Mouse (Mus musculus): ENCODE data around the gene Insr. TPM values are rescaled to one million over a fixed set of nuclear protein-coding genes. Genes with fewer than 3 reads are reported as not detected.
"Not testable (repeated sequence)": the region's sequence is repeated elsewhere in the genome, so short reads cannot be mapped to it uniquely, and the experiment has no call there.

The Insr gene
- polyA plus RNA-seq (2012; ENCODE audit: insufficient read depth, insufficient read length, missing spikeins): 25.0 and 35.7 TPM in 2 replicates

DNA sequence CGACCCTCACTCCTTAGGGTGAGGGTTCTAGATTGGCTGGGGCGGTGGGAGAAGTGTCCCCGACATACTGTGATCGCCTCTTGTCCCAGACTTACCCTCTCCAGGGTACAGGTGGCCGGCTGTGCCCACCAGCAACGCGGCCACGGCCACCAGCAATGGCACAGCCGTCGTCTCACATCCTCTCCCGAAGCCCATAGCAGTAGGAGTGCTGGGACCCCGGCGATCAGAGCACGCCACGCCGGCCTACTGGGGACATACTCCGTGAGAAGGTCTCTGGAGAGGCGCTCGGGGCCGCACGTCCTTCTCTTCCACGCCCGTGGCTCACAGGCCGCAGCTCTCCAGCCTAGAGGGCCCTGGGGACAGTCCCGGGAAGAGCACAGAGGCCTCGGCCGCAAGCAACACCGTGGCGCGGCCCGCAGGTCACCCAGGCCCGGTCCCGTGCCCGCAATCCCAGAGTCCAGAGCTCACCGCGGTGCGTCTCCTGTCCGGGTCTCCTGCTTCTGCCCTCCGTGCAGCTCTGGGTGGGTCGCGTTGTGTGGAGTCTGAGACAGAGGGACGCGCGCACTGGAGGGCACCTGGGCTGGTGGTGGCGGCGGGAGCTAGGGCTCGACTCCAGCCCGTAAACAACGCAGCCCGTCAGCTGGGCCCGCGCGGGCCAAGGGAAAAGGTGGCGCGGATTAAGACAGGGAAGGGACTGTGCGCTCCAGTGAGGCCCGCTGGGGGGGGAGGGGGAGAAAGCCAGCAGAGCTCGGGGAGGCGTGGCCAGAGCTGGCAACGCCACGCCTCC, at the start of gene Insr:
Gene Insr (minus strand): TSS at position 684 of the 787 bp plus-strand sequence.
- Histone ChIP-seq H3K27ac (replicated peaks; ENCODE audit: low read depth, low read length) (peak within 1 kb of the TSS; percentile 91), H3K4me1 (ENCODE audit: control insufficient read depth, insufficient read depth, insufficient read length, low read length) (peaks cover 29% of the 10 kb centered on the region), H3K4me3 (ENCODE audit: insufficient read depth, low read depth, low read length) (peak within 1 kb of the TSS; percentile 97)

DNA sequence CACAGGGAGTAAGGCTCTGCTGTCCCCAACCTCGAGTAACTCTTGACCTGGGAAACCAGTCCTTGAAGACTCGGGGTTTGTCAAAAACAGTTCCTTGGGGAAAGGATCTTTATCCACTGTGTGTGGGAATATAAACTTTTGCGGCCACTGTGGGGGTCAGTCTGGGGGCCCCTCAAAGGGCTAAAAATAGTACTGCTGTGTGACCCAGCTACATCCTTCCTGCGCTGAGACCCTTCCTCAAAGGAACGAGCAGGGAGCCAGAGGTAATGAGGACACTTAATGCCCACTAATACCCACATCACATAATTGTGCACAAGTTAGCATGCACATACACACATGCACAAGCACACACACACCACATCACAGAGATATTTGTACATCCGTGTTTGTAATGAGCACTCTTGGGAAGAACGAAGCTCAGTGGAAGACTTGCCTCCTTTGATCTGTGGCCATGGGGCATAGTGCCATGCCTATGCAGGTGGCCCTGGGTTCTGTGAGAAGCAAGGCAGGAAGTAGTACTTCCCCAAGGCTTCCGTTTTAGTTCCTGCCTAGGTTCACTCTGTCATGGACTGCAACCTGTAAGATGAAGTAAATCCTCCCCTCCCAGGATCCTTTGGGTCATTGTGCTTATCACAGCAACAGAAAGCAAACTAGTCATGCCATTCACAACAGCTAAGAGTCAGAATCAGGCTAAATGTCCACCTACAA, 48.3 kb upstream of the Insr start:
- Histone ChIP-seq H3K4me3 (ENCODE audit: insufficient read depth, low read depth, low read length) (no peak overlapping the region), H3K27ac (replicated peaks; ENCODE audit: low read depth, low read length) (no peak overlapping the region), H3K4me1 (ENCODE audit: control insufficient read depth, insufficient read depth, insufficient read length, low read length) (no peaks in the 10 kb centered on the region)

DNA sequence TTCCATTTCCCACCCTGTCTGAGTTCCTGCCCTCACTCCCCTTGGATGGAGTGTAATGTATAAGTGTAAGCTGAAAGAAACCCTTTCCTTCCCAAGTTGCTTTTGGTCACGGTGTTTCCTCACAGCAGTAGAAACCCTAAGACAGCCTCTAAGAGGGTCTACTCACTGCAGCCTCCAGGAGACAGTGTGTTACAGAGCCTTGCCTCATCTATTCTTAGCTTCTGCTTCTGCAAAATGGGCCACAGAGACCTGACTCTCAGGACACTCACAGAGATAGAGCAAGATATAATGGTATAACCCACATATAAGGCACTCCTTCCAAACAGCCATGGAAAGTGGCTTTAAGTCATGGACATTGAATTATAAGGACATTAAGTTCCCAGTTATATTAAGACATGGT, 47.6 kb upstream of the Insr start:
- H3K4me1 ChIP-seq (ENCODE audit: control insufficient read depth, insufficient read depth, insufficient read length, low read length): no peaks in the 10 kb centered on the region
- no peak overlapping the region for H3K4me3 ChIP-seq (ENCODE audit: insufficient read depth, low read depth, low read length)
- H3K27ac ChIP-seq (replicated peaks; ENCODE audit: low read depth, low read length): no peak overlapping the region

DNA sequence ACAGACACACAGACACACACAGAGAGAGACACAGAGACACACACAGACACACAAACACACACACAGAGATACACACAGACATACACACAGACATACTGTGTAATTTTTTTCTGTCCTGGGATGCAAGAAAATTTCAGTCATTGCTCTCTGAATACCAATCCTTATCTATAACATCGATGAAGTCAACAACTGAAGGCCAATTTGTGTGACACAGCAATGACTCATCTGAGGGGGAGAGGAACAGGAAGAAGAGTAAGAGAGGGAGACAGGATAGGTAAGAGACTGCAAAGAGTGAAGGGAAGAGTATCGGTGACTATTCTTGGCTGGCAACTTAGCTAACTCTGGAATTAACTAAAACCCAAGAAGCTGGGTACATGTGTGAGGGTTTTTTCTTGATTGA, 44.8 kb upstream of the Insr start:
- H3K27ac ChIP-seq (replicated peaks; ENCODE audit: low read depth, low read length): no peak overlapping the region

DNA sequence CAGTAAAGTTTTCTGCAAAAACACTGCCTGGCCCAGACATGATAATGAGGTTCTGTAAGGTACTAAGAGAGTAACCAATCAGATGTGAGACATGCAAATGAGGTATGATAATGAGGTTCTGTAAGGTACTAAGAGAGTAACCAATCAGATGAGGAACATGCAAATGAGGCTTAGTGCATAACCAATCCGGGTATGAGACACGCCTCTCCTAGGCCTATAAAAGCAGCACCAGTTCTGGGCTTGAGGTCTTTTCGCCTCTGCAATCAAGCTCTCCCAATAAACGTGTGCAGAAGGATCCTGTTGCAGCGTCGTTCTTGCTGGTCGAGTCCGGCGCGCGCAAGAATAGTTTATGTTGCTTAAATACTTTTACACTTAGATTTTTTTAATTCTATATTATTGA, 39.9 kb upstream of the Insr start:
- H3K27ac ChIP-seq (replicated peaks; ENCODE audit: low read depth, low read length); H3K4me3 ChIP-seq (ENCODE audit: insufficient read depth, low read depth, low read length); H3K4me1 ChIP-seq (ENCODE audit: control insufficient read depth, insufficient read depth, insufficient read length, low read length): not testable (repeated sequence)

More for the DNA sequence above, 44.8 kb upstream of the Insr start:
- H3K4me1 ChIP-seq (ENCODE audit: control insufficient read depth, insufficient read depth, insufficient read length, low read length): no peaks in the 10 kb centered on the region
- no peak overlapping the region for H3K4me3 ChIP-seq (ENCODE audit: insufficient read depth, low read depth, low read length)

DNA sequence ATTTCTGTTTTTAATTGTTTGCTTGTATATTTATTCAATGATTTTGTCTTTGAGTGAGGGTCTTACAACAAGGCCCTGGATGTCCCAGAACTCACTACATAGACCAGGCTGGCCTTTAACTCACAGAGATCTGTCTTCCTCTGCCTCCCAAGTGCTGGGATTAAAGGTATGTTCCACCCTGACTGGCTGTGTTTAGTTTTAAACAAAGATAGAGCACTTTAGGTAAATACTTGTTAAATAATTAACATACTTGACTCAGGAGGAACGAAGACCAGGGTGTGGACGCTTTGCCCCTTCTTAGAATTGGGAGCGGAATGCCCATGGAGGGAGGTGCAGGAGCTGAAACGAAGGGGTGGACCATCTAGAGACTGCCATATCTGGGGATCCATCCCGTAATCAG, 37.2 kb upstream of the Insr start:
- no peak overlapping the region for H3K4me3 ChIP-seq (ENCODE audit: insufficient read depth, low read depth, low read length)
- H3K27ac ChIP-seq (replicated peaks; ENCODE audit: low read depth, low read length): no peak overlapping the region
- no peaks in the 10 kb centered on the region for H3K4me1 ChIP-seq (ENCODE audit: control insufficient read depth, insufficient read depth, insufficient read length, low read length)

DNA sequence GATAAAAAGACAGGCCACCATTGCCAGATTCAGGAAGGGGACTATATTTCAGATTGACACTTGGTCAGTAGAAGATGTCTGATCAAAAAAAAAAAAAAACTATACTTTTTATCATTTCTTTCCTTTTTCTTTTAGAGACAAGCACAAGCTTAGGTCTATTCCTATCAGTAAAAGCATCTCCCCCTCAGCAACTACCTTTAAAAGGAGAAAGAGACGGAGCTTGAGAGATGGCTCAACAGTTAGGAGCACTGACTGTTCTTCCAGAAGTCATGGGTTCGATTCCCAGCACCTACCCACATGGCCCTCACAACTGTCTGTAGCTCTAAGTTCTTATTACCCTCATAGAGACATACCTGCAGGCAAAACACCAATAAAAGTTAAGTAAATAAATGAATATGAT, 34.9 kb upstream of the Insr start:
- H3K4me3 ChIP-seq (ENCODE audit: insufficient read depth, low read depth, low read length): no peak overlapping the region
- H3K27ac ChIP-seq (replicated peaks; ENCODE audit: low read depth, low read length): 0 out of 2 replicates have a peak overlapping the region, but pooled peaks have one; percentile 24
- no peaks in the 10 kb centered on the region for H3K4me1 ChIP-seq (ENCODE audit: control insufficient read depth, insufficient read depth, insufficient read length, low read length)

DNA sequence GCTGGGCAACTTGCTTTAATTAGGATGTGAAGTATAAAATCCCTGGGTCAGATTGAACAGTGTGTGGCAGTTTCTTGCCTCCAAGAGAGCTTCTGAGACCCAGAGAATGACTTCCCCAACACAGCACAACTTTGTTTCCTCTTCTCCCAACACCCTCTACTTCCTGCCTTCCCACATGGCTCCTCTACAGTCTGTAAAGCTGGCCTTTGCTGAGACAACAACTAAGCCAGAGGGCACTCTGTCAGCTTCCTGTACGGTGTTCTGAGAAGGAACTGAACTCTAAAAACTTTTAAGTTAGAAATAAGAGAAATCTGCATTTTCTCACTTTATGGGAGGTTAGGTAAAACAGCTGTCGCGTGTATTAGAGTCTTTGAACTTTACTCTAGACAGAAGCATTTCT, 34.4 kb upstream of the Insr start:
- Histone ChIP-seq H3K4me1 (ENCODE audit: control insufficient read depth, insufficient read depth, insufficient read length, low read length) (no peaks in the 10 kb centered on the region), H3K4me3 (ENCODE audit: insufficient read depth, low read depth, low read length) (no peak overlapping the region), H3K27ac (replicated peaks; ENCODE audit: low read depth, low read length) (no peak overlapping the region)

DNA sequence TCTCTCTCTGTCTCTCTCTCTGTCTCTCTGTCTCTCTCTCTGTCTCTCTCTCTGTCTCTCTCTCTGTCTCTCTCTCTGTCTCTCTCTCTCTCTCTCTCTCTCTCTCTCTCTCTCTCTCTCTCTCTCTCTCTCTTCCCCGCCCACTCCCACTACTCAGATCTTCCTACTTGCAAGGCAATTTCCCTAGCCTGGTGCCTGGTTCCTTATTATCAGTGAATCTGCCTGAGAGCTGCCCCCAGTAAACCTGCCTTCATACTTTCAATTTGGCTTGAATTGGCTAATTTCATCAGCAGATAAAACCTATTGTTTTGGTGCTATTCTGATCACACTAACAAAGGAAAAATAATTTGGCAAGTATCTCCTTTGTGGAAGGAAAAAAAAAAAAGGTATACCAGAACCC, 34.0 kb upstream of the Insr start:
- not testable (repeated sequence) for H3K4me1 ChIP-seq (ENCODE audit: control insufficient read depth, insufficient read depth, insufficient read length, low read length); H3K4me3 ChIP-seq (ENCODE audit: insufficient read depth, low read depth, low read length)
- H3K27ac ChIP-seq (replicated peaks; ENCODE audit: low read depth, low read length): peak overlapping the region; percentile 20; the same call in 1 of the 2 replicates

DNA sequence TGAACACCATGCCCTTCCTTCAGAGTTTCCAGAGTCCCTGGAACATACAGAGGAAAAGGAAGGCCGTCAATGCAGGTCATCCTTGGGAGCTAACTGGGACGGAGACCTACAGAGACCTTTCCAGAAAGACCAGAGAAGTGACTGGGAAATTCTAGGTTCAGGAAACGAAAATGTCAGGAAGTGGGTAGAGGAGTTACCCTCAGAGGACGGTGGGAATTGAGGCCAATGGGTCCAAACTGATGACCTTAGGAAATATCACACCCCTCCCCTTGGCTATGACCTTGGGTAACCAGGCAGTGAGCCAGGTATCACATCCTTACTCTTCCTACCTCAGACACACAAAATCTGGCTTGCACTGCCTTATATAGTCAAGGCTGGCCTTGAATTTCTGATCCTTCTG, 32.1 kb upstream of the Insr start:
- Histone ChIP-seq H3K27ac (replicated peaks; ENCODE audit: low read depth, low read length) (no peak overlapping the region), H3K4me3 (ENCODE audit: insufficient read depth, low read depth, low read length) (no peak overlapping the region), H3K4me1 (ENCODE audit: control insufficient read depth, insufficient read depth, insufficient read length, low read length) (no peaks in the 10 kb centered on the region)

DNA sequence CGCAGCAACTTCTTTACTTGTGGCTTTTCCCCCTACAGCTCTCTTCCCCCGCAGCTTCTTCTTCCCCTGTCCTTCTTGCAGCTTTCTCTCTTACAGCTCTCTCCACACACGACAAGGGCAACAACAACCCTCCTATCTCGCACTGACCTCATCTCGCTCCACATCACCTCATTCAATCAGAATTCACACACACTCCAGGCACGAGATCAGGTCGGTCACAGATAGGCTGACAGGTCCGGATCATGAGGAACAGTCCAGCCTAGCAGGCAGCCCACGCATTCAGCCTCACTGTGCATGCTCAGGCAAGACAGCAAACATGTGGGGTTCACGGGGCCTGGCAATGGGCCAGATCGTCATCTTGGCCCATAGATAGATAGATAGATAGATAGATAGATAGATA, 30.2 kb upstream of the Insr start:
- H3K27ac ChIP-seq (replicated peaks; ENCODE audit: low read depth, low read length): no peak overlapping the region
- H3K4me1 ChIP-seq (ENCODE audit: control insufficient read depth, insufficient read depth, insufficient read length, low read length): no peaks in the 10 kb centered on the region
- H3K4me3 ChIP-seq (ENCODE audit: insufficient read depth, low read depth, low read length): no peak overlapping the region

DNA sequence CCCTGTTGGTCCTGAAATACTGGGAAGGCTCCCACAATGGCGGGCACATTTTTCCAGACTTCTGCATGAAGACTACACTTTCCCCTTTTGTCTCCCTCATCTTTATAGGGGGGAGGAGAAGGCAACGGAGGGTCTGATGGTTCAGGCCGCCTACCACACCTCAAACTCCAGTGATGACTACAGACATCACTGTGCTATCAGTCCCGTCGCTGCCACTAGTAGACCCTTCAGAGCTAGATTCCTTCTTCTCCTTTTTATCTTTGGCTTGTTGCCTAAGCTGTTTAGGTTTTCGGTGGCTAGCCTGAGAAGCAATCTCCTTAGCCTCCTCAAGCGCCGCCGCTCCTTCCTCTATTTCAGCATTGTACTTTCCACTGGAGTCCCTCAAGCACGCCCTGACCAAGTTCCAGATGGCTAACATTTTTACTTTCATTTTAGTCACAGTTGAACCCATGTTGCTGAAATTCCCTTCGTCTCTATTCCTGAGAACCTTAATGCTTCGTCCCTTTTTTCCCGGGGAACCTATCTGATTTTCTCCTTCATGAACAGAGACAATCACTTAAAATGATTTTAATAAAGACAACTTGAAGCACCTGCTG, 28.9 kb upstream of the Insr start:
- not testable (repeated sequence) for H3K27ac ChIP-seq (replicated peaks; ENCODE audit: low read depth, low read length); H3K4me3 ChIP-seq (ENCODE audit: insufficient read depth, low read depth, low read length); H3K4me1 ChIP-seq (ENCODE audit: control insufficient read depth, insufficient read depth, insufficient read length, low read length)

DNA sequence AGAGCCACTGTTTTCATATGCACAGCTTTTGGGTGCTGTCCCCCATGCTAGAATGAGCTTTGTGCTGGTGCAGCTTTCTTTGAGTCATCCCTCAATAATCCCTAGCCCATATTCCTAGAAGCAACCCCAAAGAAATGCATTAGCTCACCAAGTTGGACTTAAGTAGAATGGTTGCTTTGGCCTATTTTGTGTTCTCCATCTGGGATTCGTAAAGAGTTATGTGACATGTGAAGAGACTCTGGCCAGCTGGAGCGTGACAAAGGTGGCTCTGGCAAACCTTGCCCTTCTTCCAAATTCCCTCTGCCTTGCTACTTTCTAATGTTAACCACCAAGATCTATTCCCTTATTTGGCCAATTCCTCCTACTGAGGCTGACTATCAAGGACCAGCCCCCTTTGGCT, 22.7 kb upstream of the Insr start:
- Histone ChIP-seq H3K4me1 (ENCODE audit: control insufficient read depth, insufficient read depth, insufficient read length, low read length) (no peaks in the 10 kb centered on the region; the same call in 1 of the 2 replicates), H3K27ac (replicated peaks; ENCODE audit: low read depth, low read length) (no peak overlapping the region), H3K4me3 (ENCODE audit: insufficient read depth, low read depth, low read length) (no peak overlapping the region)

DNA sequence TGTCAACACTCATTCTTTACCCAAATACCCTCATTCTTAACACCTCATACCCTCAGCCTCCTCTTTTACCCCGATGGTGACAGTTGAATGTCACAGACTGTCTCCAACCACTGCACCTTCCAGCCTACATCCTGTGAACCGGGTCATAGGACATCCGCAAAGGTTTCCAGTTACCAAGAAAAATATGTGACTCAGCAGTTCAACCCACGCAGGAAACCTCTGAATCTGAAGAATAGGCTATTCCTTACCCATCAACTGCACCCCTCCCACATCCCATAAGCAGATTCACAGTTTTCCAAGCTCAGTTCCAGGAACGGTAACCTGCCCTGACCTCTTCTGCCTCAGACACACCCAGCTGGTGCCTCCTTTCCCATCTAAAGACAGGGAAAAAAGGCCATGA, 19.9 kb upstream of the Insr start:
- no peak overlapping the region for H3K27ac ChIP-seq (replicated peaks; ENCODE audit: low read depth, low read length)
- no peaks in the 10 kb centered on the region; the same call in 1 of the 2 replicates for H3K4me1 ChIP-seq (ENCODE audit: control insufficient read depth, insufficient read depth, insufficient read length, low read length)
- H3K4me3 ChIP-seq (ENCODE audit: insufficient read depth, low read depth, low read length): no peak overlapping the region

DNA sequence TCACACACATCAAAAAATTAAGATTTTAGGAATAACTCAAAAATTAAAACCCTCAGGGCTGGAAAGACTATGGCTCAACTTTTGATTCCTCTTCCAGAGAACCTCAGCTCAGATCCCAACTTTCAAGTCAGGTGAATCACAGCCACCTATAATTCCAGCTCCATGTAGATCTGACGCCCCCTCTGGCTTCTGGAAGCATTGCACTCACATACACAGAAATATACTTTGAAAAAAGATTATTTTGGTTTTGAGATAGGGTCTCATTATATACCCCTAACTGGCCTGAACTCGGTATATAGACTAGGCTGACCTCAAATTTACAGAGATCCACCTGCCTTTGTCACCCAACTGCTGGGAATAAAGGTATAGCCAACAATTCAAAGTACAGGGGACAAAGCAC, 6.4 kb upstream of the Insr start:
- Histone ChIP-seq H3K4me3 (ENCODE audit: insufficient read depth, low read depth, low read length) (no peak overlapping the region), H3K27ac (replicated peaks; ENCODE audit: low read depth, low read length) (no peak overlapping the region), H3K4me1 (ENCODE audit: control insufficient read depth, insufficient read depth, insufficient read length, low read length) (no peaks in the 10 kb centered on the region)

All from brown adipose tissue, adult 24 weeks (tissue).